Mouse (Mus musculus): ENCODE data around the gene Ndufs5. TPM values are rescaled to one million over a fixed set of nuclear protein-coding genes. Genes with fewer than 3 reads are reported as not detected.

Ndufs5 gene
- 602 and 636 TPM in 2 replicates for polyA plus RNA-seq (2012; rRNA removed)

DNA sequence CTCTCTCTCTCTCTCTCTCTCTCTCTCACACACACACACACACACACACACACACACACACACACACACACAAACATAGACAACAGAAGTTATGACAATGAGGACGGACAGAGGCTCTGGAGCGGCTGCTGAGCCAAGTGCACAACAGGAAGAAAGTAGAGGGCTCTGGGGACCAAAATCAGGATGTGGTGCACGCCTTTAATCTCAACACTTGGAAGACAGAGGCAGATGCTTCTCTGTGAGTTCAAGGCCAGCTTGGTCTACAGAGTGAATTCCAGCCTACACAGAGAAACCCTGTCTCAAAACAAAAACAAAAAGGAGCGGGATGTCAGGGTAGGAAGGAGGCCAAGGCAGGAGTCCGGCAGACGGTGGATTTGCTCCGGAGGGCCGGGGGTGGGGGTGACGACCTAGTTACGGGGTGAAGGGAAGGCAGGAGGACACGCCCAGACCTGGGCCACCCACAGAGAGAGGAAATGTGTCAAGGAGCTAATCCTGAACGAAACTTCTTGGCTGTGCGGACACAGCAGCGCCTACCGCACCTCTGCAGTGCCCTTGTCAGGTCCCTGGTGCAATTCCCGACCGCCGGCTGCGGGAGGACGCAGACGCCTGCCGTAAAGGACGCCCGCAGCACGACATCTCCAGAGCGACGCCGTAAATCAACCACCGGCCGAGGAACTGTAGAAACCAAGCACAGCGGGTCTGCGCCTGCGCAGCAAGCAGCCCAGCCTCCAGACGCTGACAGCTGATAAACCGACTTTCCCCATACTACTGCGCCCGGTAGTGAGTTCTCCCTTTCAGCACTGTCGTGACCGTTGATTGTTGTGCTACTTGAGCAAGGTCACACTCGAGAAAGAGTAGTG is at the start of gene Ndufs5:
Gene Ndufs5, minus strand, starts transcription at position 629 of the 860 bp plus-strand sequence.
- H3K4me3 ChIP-seq (replicated peaks; ENCODE audit: insufficient read depth, low read depth, low read length) = peak within 1 kb of the TSS; percentile 98
- H3K4me1 ChIP-seq (ENCODE audit: control insufficient read depth, insufficient read depth, low read length) = no peaks in the 10 kb centered on the region
- DNase-seq = peak; percentile 97
- TF ChIP-seq POLR2A (IDR thresholded peaks at IDR 0.05; ENCODE audit: borderline replicate concordance, insufficient read depth, low read length) = peak; percentile 83
- TF ChIP-seq CTCF (IDR thresholded peaks at IDR 0.05; ENCODE audit: borderline replicate concordance, insufficient read depth, low read depth, low read length) = no peak
- under 1% methylated on average over 40 of the region's 40 CpGs for WGBS
- peak within 1 kb of the TSS; percentile 95 for H3K27ac ChIP-seq (ENCODE audit: insufficient read depth, low read length)
- no peaks in the 10 kb centered on the region for H3K27me3 ChIP-seq (ENCODE audit: control insufficient read depth, insufficient read depth, low read length)

GRCm38 (mm10) chr4:123765071-123765470 is 47.1 kb upstream of the Ndufs5 start:
- TF ChIP-seq CTCF (IDR thresholded peaks at IDR 0.05; ENCODE audit: borderline replicate concordance, insufficient read depth, low read depth, low read length) (no peak), POLR2A (IDR thresholded peaks at IDR 0.05; ENCODE audit: borderline replicate concordance, insufficient read depth, low read length) (no peak)
- Histone ChIP-seq H3K27ac (ENCODE audit: insufficient read depth, low read length) (no peak overlapping the region), H3K27me3 (ENCODE audit: control insufficient read depth, insufficient read depth, low read length) (no peaks in the 10 kb centered on the region), H3K4me3 (replicated peaks; ENCODE audit: insufficient read depth, low read depth, low read length) (no peak overlapping the region), H3K4me1 (ENCODE audit: control insufficient read depth, insufficient read depth, low read length) (no peaks in the 10 kb centered on the region)
- 80% methylated on average over 6 of the region's 6 CpGs for WGBS
- no peak for DNase-seq

GRCm38 (mm10) chr4:123758306-123758705 is 40.3 kb upstream of the Ndufs5 start:
- WGBS = 52% methylated on average over 4 of the region's 4 CpGs
- H3K27me3 ChIP-seq (ENCODE audit: control insufficient read depth, insufficient read depth, low read length) = no peaks in the 10 kb centered on the region
- H3K27ac ChIP-seq (ENCODE audit: insufficient read depth, low read length) = no peak overlapping the region
- no peak overlapping the region for H3K4me3 ChIP-seq (replicated peaks; ENCODE audit: insufficient read depth, low read depth, low read length)
- DNase-seq = peak in 1 of 2 experiments; percentile 15
- no peaks in the 10 kb centered on the region for H3K4me1 ChIP-seq (ENCODE audit: control insufficient read depth, insufficient read depth, low read length)
- TF ChIP-seq POLR2A (IDR thresholded peaks at IDR 0.05; ENCODE audit: borderline replicate concordance, insufficient read depth, low read length) = no peak
- TF ChIP-seq CTCF (IDR thresholded peaks at IDR 0.05; ENCODE audit: borderline replicate concordance, insufficient read depth, low read depth, low read length) = peak; percentile 34; the same call in 1 of the 2 replicates

- H3K4me3 ChIP-seq (replicated peaks; ENCODE audit: insufficient read depth, low read depth, low read length) = peak overlapping the region; percentile 85
- H3K27me3 ChIP-seq (ENCODE audit: control insufficient read depth, insufficient read depth, low read length) = no peaks in the 10 kb centered on the region
- no peaks in the 10 kb centered on the region; the same call in 1 of the 2 replicates for H3K4me1 ChIP-seq (ENCODE audit: control insufficient read depth, insufficient read depth, low read length)
- WGBS = under 1% methylated on average over 8 of the region's 8 CpGs
- peak overlapping the region; percentile 5; the same call in 1 of the 2 replicates for H3K27ac ChIP-seq (ENCODE audit: insufficient read depth, low read length)
- peak; percentile 34 to 61 for DNase-seq
- TF ChIP-seq CTCF (IDR thresholded peaks at IDR 0.05; ENCODE audit: borderline replicate concordance, insufficient read depth, low read depth, low read length) (no peak), POLR2A (IDR thresholded peaks at IDR 0.05; ENCODE audit: borderline replicate concordance, insufficient read depth, low read length) (no peak)
Observed at GRCm38 (mm10) chr4:123750707-123751312, 32.8 kb upstream of the Ndufs5 start.

GRCm38 (mm10) chr4:123750152-123750651 is 32.2 kb upstream of the Ndufs5 start, which contains the start of gene Akirin1:
TSS of gene Akirin1 (minus strand) at chr4:123750345.
- DNase-seq = peak; percentile 99
- WGBS = under 1% methylated on average over 46 of the region's 46 CpGs
- no peak; the same call in 1 of the 2 replicates for TF ChIP-seq CTCF (IDR thresholded peaks at IDR 0.05; ENCODE audit: borderline replicate concordance, insufficient read depth, low read depth, low read length)
- peak; percentile 79 for TF ChIP-seq POLR2A (IDR thresholded peaks at IDR 0.05; ENCODE audit: borderline replicate concordance, insufficient read depth, low read length)

GRCm38 (mm10) chr4:123749484-123750130 is 31.6 kb upstream of the Ndufs5 start:
- Histone ChIP-seq H3K4me3 (replicated peaks; ENCODE audit: insufficient read depth, low read depth, low read length) (peak overlapping the region; percentile 75), H3K27ac (ENCODE audit: insufficient read depth, low read length) (peak overlapping the region; percentile 70; the same call in 1 of the 2 replicates), H3K27me3 (ENCODE audit: control insufficient read depth, insufficient read depth, low read length) (no peaks in the 10 kb centered on the region), H3K4me1 (ENCODE audit: control insufficient read depth, insufficient read depth, low read length) (peaks cover 2% of the 10 kb centered on the region; the same call in 1 of the 2 replicates)
- DNase-seq = peak; percentile 44 to 59
- TF ChIP-seq POLR2A (IDR thresholded peaks at IDR 0.05; ENCODE audit: borderline replicate concordance, insufficient read depth, low read length) = no peak
- TF ChIP-seq CTCF (IDR thresholded peaks at IDR 0.05; ENCODE audit: borderline replicate concordance, insufficient read depth, low read depth, low read length) = no peak
- under 1% methylated on average over 55 of the region's 55 CpGs for WGBS

More at GRCm38 (mm10) chr4:123750152-123750651, 32.2 kb upstream of the Ndufs5 start, which contains the start of gene Akirin1:
- peak within 1 kb of the TSS; percentile 70; the same call in 1 of the 2 replicates for H3K27ac ChIP-seq (ENCODE audit: insufficient read depth, low read length)
- H3K4me1 ChIP-seq (ENCODE audit: control insufficient read depth, insufficient read depth, low read length) = peaks cover 2% of the 10 kb centered on the region; the same call in 1 of the 2 replicates
- H3K27me3 ChIP-seq (ENCODE audit: control insufficient read depth, insufficient read depth, low read length) = no peaks in the 10 kb centered on the region
- H3K4me3 ChIP-seq (replicated peaks; ENCODE audit: insufficient read depth, low read depth, low read length) = peak within 1 kb of the TSS; percentile 85

Data from cerebellum, adult 2 months (tissue).